Mouse (Mus musculus): Measurements from ENCODE around the gene Gpr35.
"Not testable (repeated sequence)": the region's sequence is repeated elsewhere in the genome, so short reads cannot be mapped to it uniquely, and the experiment has no call there.

GRCm38 (mm10) chr1:92956571-92957335, 6.1 kb downstream of the Gpr35 start:
- not testable (repeated sequence) for TF ChIP-seq USF1 (IDR thresholded peaks at IDR 0.05; ENCODE audit: low read depth); REST (IDR thresholded peaks at IDR 0.05; ENCODE audit: insufficient read depth, insufficient read length); POLR2A (IDR thresholded peaks at IDR 0.05; ENCODE audit: insufficient read length, low read depth); POLR2AphosphoS2 (IDR thresholded peaks at IDR 0.05; ENCODE audit: insufficient read length, low read depth); MYOG (IDR thresholded peaks at IDR 0.05; ENCODE audit: control insufficient read depth in 1 of 3, insufficient read depth in 1 of 3, insufficient read length in 2 of 3, low read depth in 2 of 3); MYOD1 (IDR thresholded peaks at IDR 0.05; ENCODE audit: control insufficient read depth in 1 of 3, insufficient read length in 2 of 3, low read depth in 2 of 3); MAX (IDR thresholded peaks at IDR 0.05; ENCODE audit: low read depth); SRF (IDR thresholded peaks at IDR 0.05; ENCODE audit: control insufficient read depth, insufficient read length, low read depth); E2F4 (IDR thresholded peaks at IDR 0.05; ENCODE audit: insufficient read depth); TCF12 (IDR thresholded peaks at IDR 0.05; ENCODE audit: insufficient read depth, poor library complexity, severe bottlenecking); CEBPB (IDR thresholded peaks at IDR 0.05; ENCODE audit: insufficient read depth, poor library complexity, severe bottlenecking); TCF3 (IDR thresholded peaks at IDR 0.05; ENCODE audit: insufficient read length, low read depth)
